Mouse (Mus musculus) cerebellum, postnatal 4 days (tissue): ENCODE results near the gene Ofcc1.
A peak's percentile ranks its signal among the peaks of the same experiment; 100 is the strongest.

Experiments
- DNase-seq, 2 experiments: peaks; one replicate each; pipeline ENCODE4 v3.0.0; 2022; ENCODE audit warnings: low spot score in 2 of 2, mixed read lengths in 1 of 2

Gene Ofcc1

DNA sequence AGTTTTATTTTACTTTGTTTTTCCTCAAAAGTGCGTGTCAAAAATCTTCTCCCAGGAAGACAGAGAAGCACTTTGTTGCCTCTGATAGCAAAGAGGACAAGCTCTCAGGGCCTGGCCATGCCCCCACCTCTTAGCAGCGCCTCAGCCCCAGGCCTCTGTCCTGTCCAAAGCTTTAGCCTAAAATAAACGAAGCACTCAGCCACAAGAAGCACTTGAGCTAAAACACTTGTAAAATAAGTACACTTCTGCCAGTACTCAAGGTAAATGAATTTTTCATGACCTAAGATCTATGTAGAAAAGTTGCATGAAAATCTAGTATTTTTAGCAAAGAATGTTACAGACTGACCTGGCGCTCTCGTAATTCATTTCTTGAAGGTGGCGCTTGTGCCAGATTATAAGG is 117.4 kb downstream of the Ofcc1 start:
- no peak for DNase-seq

DNA sequence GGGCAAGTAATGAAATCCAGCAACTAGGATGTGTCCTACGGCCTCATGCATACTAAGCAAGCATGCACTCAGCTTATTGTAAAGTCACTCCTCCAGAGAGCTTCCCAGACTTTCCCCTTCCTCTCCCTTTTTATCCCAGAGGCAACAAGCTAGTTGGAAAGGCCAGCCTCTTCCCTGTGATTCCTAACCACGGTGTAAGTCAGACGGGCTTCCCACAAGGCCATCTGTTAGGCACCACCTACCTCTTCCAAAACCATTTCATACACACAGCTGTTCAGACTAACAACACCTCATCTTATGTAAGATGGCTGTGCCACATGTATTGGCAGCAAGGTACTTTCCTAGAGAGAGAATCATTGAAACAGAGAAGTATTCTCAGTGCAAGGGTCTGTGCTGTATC is 124.9 kb downstream of the Ofcc1 start:
- DNase-seq = no peak

DNA sequence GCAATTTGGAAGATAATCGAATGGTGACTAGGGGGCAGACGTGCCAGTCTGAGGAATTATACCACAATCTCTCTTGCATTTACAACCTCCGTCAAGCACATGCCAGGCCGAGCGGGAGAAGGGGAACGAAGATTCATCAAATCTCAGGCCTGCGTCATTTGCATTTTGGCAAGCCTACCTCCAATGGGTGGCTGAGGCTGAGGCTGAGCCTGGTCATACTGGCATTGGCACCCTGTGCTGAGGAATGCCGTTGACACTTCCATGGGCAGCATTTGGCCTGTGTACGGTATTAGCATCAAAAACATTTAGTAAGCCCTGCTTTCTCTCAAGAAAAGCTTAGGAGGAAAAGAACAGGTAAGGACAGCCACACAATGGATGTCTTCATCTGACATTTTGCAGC is 152.9 kb downstream of the Ofcc1 start:
- DNase-seq = peak in 1 of 2 experiments; percentile 2

DNA sequence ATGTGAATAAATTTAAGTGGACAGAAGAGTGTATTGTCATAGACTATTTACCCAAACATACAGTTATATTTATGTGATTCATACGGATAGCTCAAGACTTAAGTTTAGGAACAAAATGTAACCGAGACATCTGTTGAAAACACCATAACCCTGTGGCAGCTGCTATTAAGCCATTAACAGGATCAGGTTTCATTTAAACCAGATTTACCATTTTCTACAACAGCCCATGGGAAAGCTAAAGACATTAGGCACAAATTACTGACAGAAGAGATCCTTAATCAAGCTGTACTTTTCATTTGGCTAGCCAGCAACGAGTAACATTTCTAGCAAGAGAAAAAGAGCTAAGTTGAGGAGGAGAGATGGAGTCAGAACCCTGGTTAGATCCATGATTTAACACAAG is 179.5 kb downstream of the Ofcc1 start:
- DNase-seq = no peak

DNA sequence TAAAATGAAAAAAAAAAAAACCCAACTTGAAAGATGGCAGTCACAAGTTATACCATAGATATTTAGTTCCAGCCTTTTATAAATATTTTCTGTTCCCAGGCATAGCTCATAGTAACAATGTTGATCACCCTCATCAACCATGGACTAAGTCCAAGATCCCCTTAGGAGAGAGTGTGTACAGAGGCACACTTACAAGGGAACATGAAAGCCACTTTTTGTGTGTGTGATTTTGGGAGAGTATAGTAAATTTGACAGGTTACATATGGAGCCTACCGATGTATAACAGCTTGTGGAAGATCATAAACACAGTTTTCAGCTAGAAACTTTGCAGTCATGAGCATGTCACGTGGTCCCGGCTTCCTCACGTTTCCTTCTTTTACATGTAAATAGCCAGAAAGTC is 189.5 kb downstream of the Ofcc1 start:
- no peak for DNase-seq

DNA sequence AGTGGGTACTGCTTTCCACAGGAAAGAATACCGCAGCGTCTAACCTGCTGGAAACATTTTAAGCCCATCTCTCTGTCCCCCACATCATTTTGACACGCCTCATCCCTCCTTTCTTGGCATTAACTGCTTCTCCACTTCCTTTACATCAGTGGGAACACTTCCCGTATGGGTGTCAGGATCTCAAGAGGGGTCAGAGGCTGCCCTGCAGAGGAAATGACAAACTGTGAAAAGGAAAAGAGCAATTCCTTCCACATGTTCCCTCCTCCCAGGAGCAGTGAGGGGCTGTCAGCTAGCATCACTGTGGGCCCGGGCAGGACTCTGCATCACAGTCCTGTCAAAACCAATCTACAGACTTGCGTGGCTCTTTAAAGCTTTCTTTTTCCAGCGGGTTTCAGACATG is 193.4 kb downstream of the Ofcc1 start:
- DNase-seq = no peak

DNA sequence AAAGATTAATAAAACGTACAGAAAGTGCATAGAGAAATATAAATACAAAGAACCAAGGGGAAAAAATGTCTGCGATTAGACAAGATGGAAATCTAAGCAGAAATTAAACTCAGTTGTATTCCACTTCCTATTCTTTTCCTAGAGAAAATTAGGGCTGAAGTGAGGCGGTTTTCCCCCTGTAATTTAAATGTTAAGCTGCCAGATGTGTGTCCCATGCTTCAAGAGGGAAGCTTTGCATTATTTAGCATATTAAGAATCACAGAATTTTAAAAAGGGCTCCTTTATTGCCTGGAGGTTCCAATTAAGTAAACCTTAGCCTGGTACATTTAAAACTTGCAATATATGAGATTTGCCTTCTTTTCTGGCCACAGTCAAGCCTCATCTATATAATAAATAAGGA is 205.8 kb downstream of the Ofcc1 start:
- DNase-seq = no peak

DNA sequence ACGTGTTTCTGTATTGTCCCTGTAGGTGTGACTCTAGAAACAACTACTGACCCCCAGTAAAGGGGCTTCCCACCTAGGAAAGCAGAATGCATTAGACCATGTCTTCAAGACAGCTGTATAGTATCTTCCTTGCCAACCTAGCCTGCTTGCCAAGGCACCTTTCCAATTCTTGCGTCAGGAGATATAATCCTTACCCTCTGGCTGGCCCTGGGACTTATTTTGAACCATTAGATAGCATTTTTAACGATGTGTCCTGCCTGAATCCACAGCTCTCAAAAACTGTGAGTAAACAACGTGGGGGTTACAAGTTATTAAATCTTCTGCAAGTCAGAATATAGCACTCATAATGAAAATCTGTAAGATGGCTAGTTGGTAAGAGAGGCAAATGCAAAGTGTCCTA is 221.3 kb downstream of the Ofcc1 start:
- no peak for DNase-seq

DNA sequence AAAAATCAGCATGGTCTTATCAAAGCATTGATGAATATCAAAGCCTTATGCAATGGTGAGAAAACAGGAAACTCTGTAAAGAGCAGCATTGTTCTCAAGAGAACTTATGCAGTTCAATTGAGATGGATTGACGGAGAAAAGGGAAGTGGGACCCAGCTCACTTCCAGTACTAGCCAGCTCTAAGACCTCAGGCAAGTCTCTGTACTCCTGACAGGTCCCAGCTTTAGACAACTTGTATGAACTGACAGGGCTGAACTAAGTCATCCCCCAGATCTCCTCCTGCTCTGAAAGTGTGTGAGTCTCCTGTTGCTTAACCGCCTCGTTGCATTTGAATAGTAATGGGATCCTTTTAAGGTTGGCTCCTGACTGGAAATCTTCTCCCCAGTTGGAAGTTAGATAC is 225.2 kb downstream of the Ofcc1 start:
- DNase-seq = no peak

DNA sequence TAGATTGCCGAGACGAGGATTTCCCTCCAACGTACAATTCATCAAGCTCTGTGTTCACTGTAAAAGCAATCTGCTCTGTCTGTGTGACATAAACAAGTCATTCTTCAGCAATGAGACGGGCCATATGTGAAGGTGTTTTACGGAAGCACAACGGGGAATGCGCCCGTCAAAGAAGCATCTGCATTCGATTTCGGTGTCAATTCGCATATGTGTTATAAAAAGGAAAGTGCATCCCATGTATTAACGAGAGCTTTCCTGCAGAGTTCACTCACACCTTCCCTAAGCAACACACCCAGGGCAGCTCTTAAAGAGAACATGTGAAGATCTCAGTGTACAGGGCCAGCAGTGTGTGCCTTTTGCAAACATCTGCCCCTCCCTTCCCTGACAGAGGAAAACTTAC is 225.6 kb downstream of the Ofcc1 start:
- no peak for DNase-seq

DNA sequence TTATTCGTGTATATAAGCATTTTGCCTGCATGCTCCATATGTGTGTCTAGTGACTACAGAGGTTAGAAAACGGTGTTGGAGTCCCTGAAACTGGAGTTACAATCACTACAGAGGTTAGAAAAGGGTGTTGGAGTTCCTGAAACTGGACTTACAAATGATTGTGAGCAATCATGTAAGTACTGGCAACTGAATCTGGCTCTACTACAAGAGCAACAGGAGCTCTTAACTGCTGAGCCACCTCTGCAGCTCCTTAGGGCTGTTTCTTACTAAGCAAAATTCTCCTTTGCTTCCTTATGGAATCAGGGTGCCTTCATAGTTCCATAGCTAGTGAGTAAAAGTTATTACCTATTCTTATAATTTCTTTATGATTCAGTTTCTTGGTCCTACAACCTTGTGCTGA is 237.4 kb downstream of the Ofcc1 start:
- no peak for DNase-seq

DNA sequence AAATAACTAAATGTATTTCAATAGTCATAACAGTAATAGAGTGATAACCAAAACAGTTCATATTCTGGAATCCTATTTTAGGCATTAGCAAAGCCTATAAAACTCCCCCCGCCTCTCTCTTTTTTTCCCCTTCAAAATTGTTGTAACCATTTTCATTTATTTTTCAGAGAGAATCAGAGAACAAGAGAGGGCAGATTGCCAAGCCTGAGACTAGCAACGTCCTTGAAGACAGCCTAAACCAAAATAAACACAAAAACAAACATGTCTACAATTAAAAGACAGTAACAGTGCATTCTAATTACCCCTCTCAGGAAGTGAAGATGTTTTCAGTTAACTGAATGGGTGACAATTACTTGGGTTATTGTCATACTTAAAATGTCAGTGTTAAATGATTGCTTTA is 248.9 kb downstream of the Ofcc1 start:
- DNase-seq = no peak

DNA sequence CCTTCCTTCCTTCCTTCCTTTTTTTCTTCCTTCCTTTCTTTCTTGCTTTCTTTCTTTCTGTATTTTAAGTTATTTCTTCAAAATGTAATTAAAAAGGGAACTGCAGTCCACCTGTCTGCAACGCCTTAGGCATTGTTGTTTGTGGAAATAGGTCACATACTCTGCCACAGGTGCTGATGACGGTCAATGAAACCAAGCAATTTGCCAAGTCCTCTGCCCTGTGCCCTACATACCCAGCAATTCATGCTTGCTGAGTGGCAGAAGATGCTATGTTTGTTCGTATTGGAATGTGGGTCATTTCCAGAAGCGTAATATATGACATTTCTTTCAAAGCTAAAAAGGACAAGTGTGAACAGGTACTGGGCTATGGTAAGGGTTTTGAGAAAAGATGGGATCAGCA is 285.0 kb downstream of the Ofcc1 start:
- DNase-seq = no peak

DNA sequence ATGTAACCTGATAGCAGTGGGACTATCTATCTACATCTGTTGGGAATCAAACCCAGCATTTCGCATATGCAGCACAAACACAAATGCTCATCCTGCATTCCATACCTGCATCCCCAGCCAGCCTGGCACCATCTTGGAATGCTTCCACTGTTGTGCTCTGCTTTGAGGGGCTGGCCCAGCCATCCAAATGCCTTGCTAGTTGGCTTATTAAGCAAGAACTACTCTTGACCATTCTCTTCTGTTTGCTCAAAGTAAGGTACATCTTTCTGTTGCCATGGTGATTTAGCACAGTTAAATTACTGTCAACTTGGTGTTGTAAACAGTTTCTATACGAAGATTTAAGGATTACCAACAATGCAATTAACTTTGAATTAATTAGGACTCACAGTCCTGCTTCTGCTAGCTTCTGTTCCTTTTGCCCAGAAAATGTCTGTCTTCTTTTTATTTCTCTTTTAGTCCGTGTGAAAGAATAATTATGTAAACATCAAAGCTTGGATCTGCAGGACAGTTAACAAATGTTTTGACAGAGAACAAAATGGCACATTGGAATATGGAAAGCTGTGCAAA is 286.3 kb downstream of the Ofcc1 start:
- DNase-seq = no peak

DNA sequence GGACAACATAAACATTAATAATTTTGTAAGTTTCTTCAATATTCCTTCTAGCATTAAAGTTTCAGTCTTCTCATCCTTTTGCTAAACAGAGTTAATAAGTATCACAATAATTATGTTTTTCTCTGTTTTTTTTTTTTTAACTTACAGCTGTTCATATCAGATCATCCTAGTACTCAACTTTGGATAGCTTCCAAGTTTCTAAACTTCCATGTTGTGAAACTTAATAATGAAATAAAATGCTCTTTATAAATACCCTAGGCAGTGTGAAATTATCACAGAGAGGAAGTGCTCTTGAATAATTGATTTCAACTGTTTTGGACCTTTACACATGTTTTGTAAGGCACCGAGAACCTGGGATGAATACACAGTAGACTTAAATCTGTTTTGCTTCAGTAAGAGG is 291.2 kb downstream of the Ofcc1 start:
- no peak for DNase-seq

DNA sequence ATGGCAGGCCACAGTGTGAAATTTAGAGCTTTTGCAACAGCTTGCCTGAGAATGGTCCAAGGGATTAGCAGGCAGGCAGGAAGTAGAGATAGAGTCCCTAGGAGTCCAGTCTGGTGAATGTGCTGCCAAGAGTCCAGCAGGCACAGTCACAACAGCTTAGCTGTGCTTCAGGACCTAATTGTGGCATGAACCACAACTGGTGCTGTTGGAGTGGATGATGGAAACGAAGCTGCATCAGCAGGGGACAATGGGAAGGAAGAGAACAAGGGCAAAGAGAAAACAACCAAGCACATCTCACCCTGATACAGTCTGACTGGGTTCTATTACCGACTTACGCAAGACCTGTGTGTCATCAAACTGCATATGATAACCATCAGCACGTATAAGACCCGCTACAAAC is 300.0 kb downstream of the Ofcc1 start:
- peak in 1 of 2 experiments; percentile 17 for DNase-seq

DNA sequence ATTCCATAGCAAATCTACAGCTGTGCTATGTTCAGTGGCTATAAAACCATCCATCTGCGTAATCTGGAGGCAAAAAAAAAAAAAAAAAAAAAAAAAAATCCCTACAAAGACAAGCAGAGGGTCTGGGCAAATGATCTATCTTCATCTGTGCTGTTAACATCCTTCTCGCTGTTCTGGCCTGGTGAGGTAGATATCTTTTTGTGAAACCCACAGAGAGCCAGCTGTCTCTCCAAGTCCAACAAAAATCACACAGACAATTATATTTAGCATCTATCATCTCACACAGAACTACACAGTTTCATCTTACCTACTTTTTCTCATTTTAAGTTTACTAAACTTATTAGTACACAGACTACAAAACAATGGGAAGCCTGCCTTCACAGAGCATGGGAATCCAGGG is 323.4 kb downstream of the Ofcc1 start:
- DNase-seq = no peak

DNA sequence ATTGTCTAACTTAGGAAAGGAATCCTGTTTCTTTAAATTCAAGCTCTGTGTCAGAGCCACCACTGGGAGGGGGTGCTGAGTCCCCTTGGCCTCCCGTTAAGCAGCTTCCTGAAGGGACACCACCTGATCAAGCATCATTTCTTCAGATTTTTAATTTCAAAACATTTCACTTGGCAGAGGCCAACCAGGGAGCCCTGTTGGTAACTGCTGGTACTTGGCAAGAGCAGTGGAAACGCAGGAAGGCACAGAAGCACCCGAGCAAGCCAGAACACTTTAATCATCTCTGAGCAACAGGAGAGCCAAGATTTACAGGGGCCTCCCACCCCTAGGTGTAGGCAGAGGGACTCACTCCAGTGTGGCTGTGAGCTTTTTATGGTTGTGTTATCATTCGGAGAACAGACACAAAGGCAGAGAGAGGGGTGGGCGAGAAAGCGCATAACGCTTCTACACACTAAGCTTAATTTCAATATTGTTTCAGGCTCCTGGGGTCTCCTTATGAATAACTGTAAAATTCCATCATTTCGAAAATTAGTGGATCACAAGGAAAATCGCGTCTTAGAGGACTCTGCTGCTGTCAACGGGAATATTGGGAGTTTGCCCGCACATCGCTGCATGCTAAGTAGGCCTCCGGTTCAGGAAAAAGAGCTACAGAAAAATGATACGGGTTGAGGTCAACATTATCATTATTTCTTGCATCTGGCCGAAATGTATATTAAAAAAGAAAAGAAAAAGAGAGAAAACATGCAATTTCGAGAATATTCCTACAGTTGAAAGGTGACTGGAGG is 324.1 kb downstream of the Ofcc1 start:
- peak in 1 of 2 experiments; percentile 23 for DNase-seq

DNA sequence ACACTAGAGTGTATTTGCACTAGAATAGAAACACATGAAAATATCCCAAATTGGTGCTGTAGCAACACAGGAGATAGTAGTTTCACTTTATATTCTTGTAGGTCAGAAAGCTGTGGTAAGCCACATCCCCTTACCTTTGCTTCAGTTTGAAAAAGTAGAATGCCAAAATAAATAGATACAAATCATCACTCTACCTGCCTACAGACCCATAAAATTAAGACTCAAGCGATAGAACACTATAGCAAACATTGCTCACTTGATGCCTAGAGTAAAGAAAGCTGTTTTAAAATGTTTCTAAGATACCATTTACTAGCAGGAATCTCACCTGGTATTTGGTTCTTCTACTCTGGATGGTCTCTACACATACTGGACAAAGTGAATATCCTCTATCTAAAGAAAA is 331.8 kb downstream of the Ofcc1 start:
- no peak for DNase-seq

DNA sequence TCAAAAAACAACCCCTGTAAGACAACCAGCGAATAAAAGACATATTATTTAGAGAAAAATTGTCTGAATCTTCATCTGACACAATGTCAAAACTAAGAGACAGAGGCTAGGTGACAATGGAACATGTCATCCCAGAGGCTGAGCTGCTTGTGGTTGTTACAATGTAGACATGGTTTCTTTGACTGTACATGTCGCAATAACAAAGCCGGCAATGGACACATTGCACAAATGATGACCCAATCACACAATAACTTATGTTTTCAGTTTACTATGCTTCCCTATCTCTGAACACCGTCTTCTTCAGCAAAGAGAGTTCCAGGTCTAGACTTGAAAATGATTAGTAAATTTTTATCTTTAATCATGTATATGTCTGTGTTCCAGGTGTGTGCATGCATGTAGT is 332.4 kb downstream of the Ofcc1 start:
- DNase-seq = no peak

DNA sequence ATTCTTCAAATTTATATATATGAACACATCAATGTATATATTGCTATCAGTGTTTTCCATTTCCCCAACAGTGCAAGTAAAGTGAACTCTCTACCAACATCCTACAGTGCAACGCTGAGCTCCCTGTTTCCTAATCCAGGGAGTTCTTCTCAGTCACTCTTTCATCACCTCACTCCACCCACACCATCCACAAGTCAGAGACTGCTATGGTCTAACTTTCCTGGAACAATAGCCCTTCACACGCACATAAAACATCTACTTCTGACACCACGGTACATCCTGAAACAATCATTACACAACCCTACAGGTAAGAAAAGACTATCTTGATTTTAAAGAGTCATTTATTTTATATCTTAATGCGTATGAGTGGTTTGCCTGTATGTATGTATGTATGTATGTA is 335.4 kb downstream of the Ofcc1 start:
- DNase-seq = no peak

DNA sequence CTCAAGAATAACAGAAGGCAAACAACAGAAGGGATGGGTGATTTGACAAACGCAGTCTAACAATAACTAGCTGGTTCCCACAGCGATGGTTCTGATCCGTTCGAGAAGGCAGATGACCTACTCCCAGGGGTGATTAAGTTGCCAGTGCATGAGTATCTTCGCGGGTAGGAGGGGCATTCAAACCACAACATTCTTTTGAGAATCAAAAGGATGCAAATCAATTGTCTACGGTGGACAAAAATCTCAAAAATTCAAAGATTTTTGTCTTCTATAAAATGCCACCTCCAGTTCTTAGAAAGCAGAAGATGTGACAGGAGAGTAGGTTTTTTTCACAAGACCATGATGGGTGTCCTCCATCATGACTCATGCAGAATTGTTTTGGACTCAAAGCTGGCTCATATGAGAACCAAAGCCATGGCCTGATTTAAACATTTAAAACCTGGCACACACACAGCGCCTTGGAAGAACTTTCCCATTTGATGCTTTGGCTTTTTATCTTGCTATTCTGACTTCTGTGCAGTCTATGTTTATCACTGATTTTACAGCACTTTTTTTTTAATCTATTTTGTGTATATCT is 338.0 kb downstream of the Ofcc1 start:
- DNase-seq = no peak

DNA sequence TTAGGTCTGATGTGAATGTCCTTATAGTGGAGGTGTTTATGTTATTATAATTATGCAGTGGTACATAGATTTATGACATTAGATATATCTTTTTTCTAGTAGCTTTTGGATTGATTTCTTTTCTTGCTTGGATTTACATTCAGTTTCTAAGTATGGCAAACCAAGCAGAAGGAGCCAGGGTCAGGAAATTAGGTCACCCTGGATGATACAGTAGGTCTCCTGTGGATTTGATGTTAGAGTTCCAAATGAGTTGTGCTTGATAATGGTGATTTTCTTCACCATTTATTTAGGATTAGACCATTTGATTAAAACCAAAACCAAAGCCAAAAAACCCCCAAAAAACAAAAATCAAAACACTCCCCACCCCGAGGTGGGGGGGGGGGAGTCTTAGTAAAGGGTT is 338.6 kb downstream of the Ofcc1 start:
- DNase-seq = no peak

DNA sequence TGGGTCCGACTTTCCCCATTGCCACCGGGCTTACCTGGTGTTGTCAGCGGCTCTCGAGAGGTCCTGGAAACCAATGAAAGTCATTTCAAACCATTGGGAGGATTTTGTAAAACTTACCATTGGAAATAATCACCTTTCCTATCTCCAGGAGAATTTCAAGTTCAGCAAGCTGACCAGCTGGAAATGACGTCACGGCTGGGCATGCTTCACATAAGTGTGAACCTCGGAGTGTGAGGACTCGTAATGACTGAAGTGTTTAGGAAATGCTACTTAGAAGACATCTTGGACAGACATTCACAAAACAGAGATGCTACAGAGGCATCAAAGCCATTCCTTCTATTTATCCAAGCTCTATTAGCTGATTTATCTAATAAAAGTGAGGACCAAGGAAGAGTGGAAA is 361.0 kb downstream of the Ofcc1 start:
- no peak for DNase-seq
